Mouse (Mus musculus): ENCODE results near the gene Cdc42bpb. TPM values are rescaled to one million over a fixed set of nuclear protein-coding genes. Genes with fewer than 3 reads are reported as not detected.

Cdc42bpb gene
- polyA plus RNA-seq, 1 experiment from 2014 or later = 40.6 TPM

GRCm38 (mm10) chr12:111325744-111326424 lies 51.6 kb downstream of the Cdc42bpb start:
- Histone ChIP-seq H3K9me3 (ENCODE audit: low read length) (no peaks in the 10 kb centered on the region), H3K4me3 (ENCODE audit: low read length) (no peak overlapping the region), H3K4me2 (replicated peaks; ENCODE audit: low read depth, low read length) (no peak overlapping the region), H3K4me1 (ENCODE audit: insufficient read depth, low read length) (no peaks in the 10 kb centered on the region), H3K27me3 (ENCODE audit: insufficient read depth, low read length) (no peaks in the 10 kb centered on the region), H3K36me3 (ENCODE audit: insufficient read depth, low read length) (peaks cover 69% of the 10 kb centered on the region), H3K27ac (ENCODE audit: low read length) (no peak overlapping the region), H3K9ac (replicated peaks; ENCODE audit: low read length) (no peak overlapping the region)
- WGBS = 92% methylated on average over 18 of the region's 18 CpGs
- ATAC-seq (ENCODE audit: low FRiP score, low TSS enrichment) = no peak

- no peaks in the 10 kb centered on the region for H3K4me1 ChIP-seq (ENCODE audit: insufficient read depth, low read length)
- WGBS = 94% methylated on average over 12 of the region's 12 CpGs
- H3K36me3 ChIP-seq (ENCODE audit: insufficient read depth, low read length) = peaks cover 76% of the 10 kb centered on the region
- H3K4me3 ChIP-seq (ENCODE audit: low read length) = no peak overlapping the region
- no peak overlapping the region for H3K4me2 ChIP-seq (replicated peaks; ENCODE audit: low read depth, low read length)
- no peak for ATAC-seq (ENCODE audit: low FRiP score, low TSS enrichment)
- no peaks in the 10 kb centered on the region for H3K27me3 ChIP-seq (ENCODE audit: insufficient read depth, low read length)
- H3K9me3 ChIP-seq (ENCODE audit: low read length) = no peaks in the 10 kb centered on the region
- H3K27ac ChIP-seq (ENCODE audit: low read length) = no peak overlapping the region
- H3K9ac ChIP-seq (replicated peaks; ENCODE audit: low read length) = no peak overlapping the region
These were observed 52.6 kb downstream of the Cdc42bpb start for GRCm38 (mm10) chr12:111324949-111325348.

GRCm38 (mm10) chr12:111324536-111324935 lies 53.0 kb downstream of the Cdc42bpb start:
- H3K4me2 ChIP-seq (replicated peaks; ENCODE audit: low read depth, low read length) = no peak overlapping the region
- WGBS = 87% methylated on average over 21 of the region's 21 CpGs
- H3K9ac ChIP-seq (replicated peaks; ENCODE audit: low read length) = no peak overlapping the region
- H3K27ac ChIP-seq (ENCODE audit: low read length) = no peak overlapping the region
- H3K27me3 ChIP-seq (ENCODE audit: insufficient read depth, low read length) = no peaks in the 10 kb centered on the region
- no peaks in the 10 kb centered on the region for H3K9me3 ChIP-seq (ENCODE audit: low read length)
- H3K36me3 ChIP-seq (ENCODE audit: insufficient read depth, low read length) = peaks cover 80% of the 10 kb centered on the region
- ATAC-seq (ENCODE audit: low FRiP score, low TSS enrichment) = no peak
- no peaks in the 10 kb centered on the region for H3K4me1 ChIP-seq (ENCODE audit: insufficient read depth, low read length)
- no peak overlapping the region for H3K4me3 ChIP-seq (ENCODE audit: low read length)

- Histone ChIP-seq H3K9ac (replicated peaks; ENCODE audit: low read length) (no peak overlapping the region), H3K27ac (ENCODE audit: low read length) (no peak overlapping the region), H3K27me3 (ENCODE audit: insufficient read depth, low read length) (no peaks in the 10 kb centered on the region), H3K4me1 (ENCODE audit: insufficient read depth, low read length) (no peaks in the 10 kb centered on the region), H3K36me3 (ENCODE audit: insufficient read depth, low read length) (peaks cover 91% of the 10 kb centered on the region), H3K4me2 (replicated peaks; ENCODE audit: low read depth, low read length) (no peak overlapping the region), H3K9me3 (ENCODE audit: low read length) (no peaks in the 10 kb centered on the region), H3K4me3 (ENCODE audit: low read length) (no peak overlapping the region)
- no peak for ATAC-seq (ENCODE audit: low FRiP score, low TSS enrichment)
- 61% methylated on average over 4 of the region's 4 CpGs for WGBS
These were observed 54.1 kb downstream of the Cdc42bpb start for GRCm38 (mm10) chr12:111323423-111323822.

GRCm38 (mm10) chr12:111321832-111322231 lies 55.7 kb downstream of the Cdc42bpb start:
- Histone ChIP-seq H3K9ac (replicated peaks; ENCODE audit: low read length) (no peak overlapping the region), H3K27me3 (ENCODE audit: insufficient read depth, low read length) (no peaks in the 10 kb centered on the region), H3K9me3 (ENCODE audit: low read length) (no peaks in the 10 kb centered on the region), H3K4me3 (ENCODE audit: low read length) (no peak overlapping the region), H3K4me1 (ENCODE audit: insufficient read depth, low read length) (no peaks in the 10 kb centered on the region), H3K36me3 (ENCODE audit: insufficient read depth, low read length) (peaks cover 93% of the 10 kb centered on the region), H3K27ac (ENCODE audit: low read length) (no peak overlapping the region), H3K4me2 (replicated peaks; ENCODE audit: low read depth, low read length) (no peak overlapping the region)
- no peak for ATAC-seq (ENCODE audit: low FRiP score, low TSS enrichment)
- WGBS = 90% methylated on average over 13 of the region's 13 CpGs

- WGBS = 78% methylated on average over 12 of the region's 12 CpGs
- ATAC-seq (ENCODE audit: low FRiP score, low TSS enrichment) = no peak
- Histone ChIP-seq H3K9ac (replicated peaks; ENCODE audit: low read length) (no peak overlapping the region), H3K36me3 (ENCODE audit: insufficient read depth, low read length) (peaks cover 99% of the 10 kb centered on the region), H3K4me3 (ENCODE audit: low read length) (no peak overlapping the region), H3K27me3 (ENCODE audit: insufficient read depth, low read length) (no peaks in the 10 kb centered on the region), H3K4me1 (ENCODE audit: insufficient read depth, low read length) (no peaks in the 10 kb centered on the region), H3K4me2 (replicated peaks; ENCODE audit: low read depth, low read length) (no peak overlapping the region), H3K9me3 (ENCODE audit: low read length) (no peaks in the 10 kb centered on the region), H3K27ac (ENCODE audit: low read length) (no peak overlapping the region)
These were observed 57.0 kb downstream of the Cdc42bpb start for GRCm38 (mm10) chr12:111320549-111320948.

GRCm38 (mm10) chr12:111317694-111318093 lies 59.8 kb downstream of the Cdc42bpb start:
- Histone ChIP-seq H3K4me1 (ENCODE audit: insufficient read depth, low read length) (no peaks in the 10 kb centered on the region), H3K27me3 (ENCODE audit: insufficient read depth, low read length) (no peaks in the 10 kb centered on the region), H3K4me2 (replicated peaks; ENCODE audit: low read depth, low read length) (no peak overlapping the region), H3K4me3 (ENCODE audit: low read length) (no peak overlapping the region), H3K9me3 (ENCODE audit: low read length) (no peaks in the 10 kb centered on the region), H3K36me3 (ENCODE audit: insufficient read depth, low read length) (peaks cover 97% of the 10 kb centered on the region), H3K9ac (replicated peaks; ENCODE audit: low read length) (no peak overlapping the region), H3K27ac (ENCODE audit: low read length) (no peak overlapping the region)
- 95% methylated on average over 9 of the region's 9 CpGs for WGBS
- no peak for ATAC-seq (ENCODE audit: low FRiP score, low TSS enrichment)

GRCm38 (mm10) chr12:111314273-111314672 lies 63.2 kb downstream of the Cdc42bpb start:
- H3K9ac ChIP-seq (replicated peaks; ENCODE audit: low read length) = no peak overlapping the region
- no peak overlapping the region for H3K27ac ChIP-seq (ENCODE audit: low read length)
- no peaks in the 10 kb centered on the region for H3K4me1 ChIP-seq (ENCODE audit: insufficient read depth, low read length)
- no peak overlapping the region for H3K4me2 ChIP-seq (replicated peaks; ENCODE audit: low read depth, low read length)
- WGBS = 93% methylated on average over 7 of the region's 7 CpGs
- H3K36me3 ChIP-seq (ENCODE audit: insufficient read depth, low read length) = peaks cover 95% of the 10 kb centered on the region
- H3K9me3 ChIP-seq (ENCODE audit: low read length) = no peaks in the 10 kb centered on the region
- H3K27me3 ChIP-seq (ENCODE audit: insufficient read depth, low read length) = no peaks in the 10 kb centered on the region
- ATAC-seq (ENCODE audit: low FRiP score, low TSS enrichment) = no peak
- no peak overlapping the region for H3K4me3 ChIP-seq (ENCODE audit: low read length)

GRCm38 (mm10) chr12:111311775-111312174 lies 65.7 kb downstream of the Cdc42bpb start:
- no peak overlapping the region for H3K9ac ChIP-seq (replicated peaks; ENCODE audit: low read length)
- H3K27me3 ChIP-seq (ENCODE audit: insufficient read depth, low read length) = no peaks in the 10 kb centered on the region
- peaks cover 87% of the 10 kb centered on the region for H3K36me3 ChIP-seq (ENCODE audit: insufficient read depth, low read length)
- 93% methylated on average over 10 of the region's 10 CpGs for WGBS
- ATAC-seq (ENCODE audit: low FRiP score, low TSS enrichment) = no peak
- no peaks in the 10 kb centered on the region for H3K9me3 ChIP-seq (ENCODE audit: low read length)
- H3K4me3 ChIP-seq (ENCODE audit: low read length) = no peak overlapping the region
- no peak overlapping the region for H3K4me2 ChIP-seq (replicated peaks; ENCODE audit: low read depth, low read length)
- H3K4me1 ChIP-seq (ENCODE audit: insufficient read depth, low read length) = no peaks in the 10 kb centered on the region
- no peak overlapping the region for H3K27ac ChIP-seq (ENCODE audit: low read length)

GRCm38 (mm10) chr12:111309931-111310330 lies 67.6 kb downstream of the Cdc42bpb start:
- Histone ChIP-seq H3K27ac (ENCODE audit: low read length) (no peak overlapping the region), H3K9me3 (ENCODE audit: low read length) (no peaks in the 10 kb centered on the region), H3K9ac (replicated peaks; ENCODE audit: low read length) (no peak overlapping the region), H3K27me3 (ENCODE audit: insufficient read depth, low read length) (no peaks in the 10 kb centered on the region), H3K36me3 (ENCODE audit: insufficient read depth, low read length) (peaks cover 86% of the 10 kb centered on the region), H3K4me2 (replicated peaks; ENCODE audit: low read depth, low read length) (no peak overlapping the region), H3K4me3 (ENCODE audit: low read length) (no peak overlapping the region), H3K4me1 (ENCODE audit: insufficient read depth, low read length) (no peaks in the 10 kb centered on the region)
- WGBS = 83% methylated on average over 14 of the region's 14 CpGs
- no peak for ATAC-seq (ENCODE audit: low FRiP score, low TSS enrichment)

Data from kidney, embryonic 16.5 days (tissue).